Mouse (Mus musculus): ENCODE results near the gene Ankrd36. TPM values are rescaled to one million over a fixed set of nuclear protein-coding genes. Genes with fewer than 3 reads are reported as not detected.
"Not testable (repeated sequence)": the region's sequence is repeated elsewhere in the genome, so short reads cannot be mapped to it uniquely, and the experiment has no call there.

Gene Ankrd36
- polyA plus RNA-seq, 1 experiment from 2014 or later, result not detected

- no peaks in the 10 kb centered on the region for H3K36me3 ChIP-seq (ENCODE audit: poor library complexity, severe bottlenecking)
- no peaks in the 10 kb centered on the region for H3K9me3 ChIP-seq (replicated peaks)
- H3K4me3 ChIP-seq, result no peak overlapping the region
- no peak overlapping the region for H3K4me2 ChIP-seq
- peaks cover 10% of the 10 kb centered on the region for H3K4me1 ChIP-seq
- H3K9ac ChIP-seq, result no peak overlapping the region
- no peak for ATAC-seq
- WGBS, result 86% methylated on average over 5 of the region's 5 CpGs
- no peaks in the 10 kb centered on the region for H3K27me3 ChIP-seq
- no peak overlapping the region for H3K27ac ChIP-seq
Measured at GRCm38 (mm10) chr11:5595792-5596191, 26.3 kb downstream of the Ankrd36 start.

GRCm38 (mm10) chr11:5596756-5597155, 27.3 kb downstream of the Ankrd36 start:
- no peak for ATAC-seq
- no peak overlapping the region for H3K4me2 ChIP-seq
- no peak overlapping the region for H3K27ac ChIP-seq
- H3K36me3 ChIP-seq (ENCODE audit: poor library complexity, severe bottlenecking), result no peaks in the 10 kb centered on the region
- 92% methylated on average over 6 of the region's 6 CpGs for WGBS
- H3K9ac ChIP-seq, result no peak overlapping the region
- H3K4me1 ChIP-seq, result peaks cover 10% of the 10 kb centered on the region
- H3K9me3 ChIP-seq (replicated peaks), result no peaks in the 10 kb centered on the region
- H3K4me3 ChIP-seq, result no peak overlapping the region
- no peaks in the 10 kb centered on the region for H3K27me3 ChIP-seq

GRCm38 (mm10) chr11:5605421-5605820, 35.9 kb downstream of the Ankrd36 start:
- Histone ChIP-seq H3K27ac (no peak overlapping the region), H3K9ac (no peak overlapping the region), H3K4me1 (no peaks in the 10 kb centered on the region), H3K4me3 (no peak overlapping the region), H3K4me2 (no peak overlapping the region), H3K36me3 (ENCODE audit: poor library complexity, severe bottlenecking) (no peaks in the 10 kb centered on the region), H3K9me3 (replicated peaks) (no peaks in the 10 kb centered on the region), H3K27me3 (no peaks in the 10 kb centered on the region)
- 80% methylated on average over 3 of the region's 3 CpGs for WGBS
- no peak for ATAC-seq

DNA sequence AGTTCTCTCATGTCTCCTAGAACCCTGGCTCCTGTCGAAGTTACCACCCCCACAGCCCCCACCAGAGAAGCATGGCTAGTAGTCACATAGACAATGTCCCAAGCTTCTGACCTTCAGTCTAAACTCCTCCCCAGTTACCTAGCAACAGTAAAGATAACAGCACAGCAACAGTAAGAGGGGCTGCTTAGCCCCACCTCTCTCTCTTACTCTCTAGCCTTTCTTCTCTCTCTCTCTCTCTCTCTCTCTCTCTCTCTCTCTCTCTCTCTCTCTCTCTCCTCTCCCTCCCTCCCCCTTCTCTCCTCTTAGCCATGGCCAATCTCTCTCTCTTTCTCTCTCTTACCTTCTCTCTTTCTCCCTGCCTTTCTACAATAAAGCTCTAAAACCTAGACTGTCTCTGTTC, 42.4 kb downstream of the Ankrd36 start:
- H3K4me3 ChIP-seq; H3K4me1 ChIP-seq; H3K9me3 ChIP-seq (replicated peaks); ATAC-seq; H3K9ac ChIP-seq; H3K27ac ChIP-seq; H3K36me3 ChIP-seq (ENCODE audit: poor library complexity, severe bottlenecking); H3K27me3 ChIP-seq; H3K4me2 ChIP-seq: not testable (repeated sequence)
- WGBS, result 85% methylated on average over 1 of the region's 1 CpGs

DNA sequence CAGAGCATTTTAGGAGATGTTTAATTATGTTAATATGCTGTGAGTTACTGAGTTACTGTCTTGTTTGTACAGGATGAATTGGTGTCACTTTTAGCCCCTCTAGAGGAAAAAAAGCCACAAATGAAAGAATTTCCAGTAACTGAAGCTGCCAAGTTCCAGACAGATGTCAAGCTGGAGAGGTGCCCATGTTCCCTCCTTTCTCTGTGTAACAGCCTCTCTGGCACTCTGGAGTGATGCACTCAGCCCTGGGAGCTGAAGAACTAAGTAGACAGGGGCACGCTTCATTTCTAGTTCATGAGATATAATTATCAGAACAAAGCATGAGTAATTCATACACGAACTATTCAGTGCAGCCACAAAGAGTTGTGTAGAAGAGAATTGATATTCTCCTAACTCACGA, 45.0 kb downstream of the Ankrd36 start:
- Histone ChIP-seq H3K4me1 (peaks cover 9% of the 10 kb centered on the region; the same call in 1 of the 2 replicates), H3K9me3 (replicated peaks) (peaks cover 5% of the 10 kb centered on the region; the same call in 1 of the 2 replicates), H3K27ac (no peak overlapping the region), H3K27me3 (no peaks in the 10 kb centered on the region), H3K4me3 (no peak overlapping the region), H3K36me3 (ENCODE audit: poor library complexity, severe bottlenecking) (no peaks in the 10 kb centered on the region), H3K4me2 (no peak overlapping the region), H3K9ac (no peak overlapping the region)
- 69% methylated on average over 3 of the region's 3 CpGs for WGBS
- no peak for ATAC-seq

- Histone ChIP-seq H3K9ac (no peak overlapping the region), H3K27me3 (no peaks in the 10 kb centered on the region), H3K9me3 (replicated peaks) (no peaks in the 10 kb centered on the region), H3K4me2 (no peak overlapping the region), H3K4me3 (no peak overlapping the region), H3K36me3 (ENCODE audit: poor library complexity, severe bottlenecking) (no peaks in the 10 kb centered on the region), H3K27ac (no peak overlapping the region), H3K4me1 (no peaks in the 10 kb centered on the region)
- ATAC-seq, result no peak
- 81% methylated on average over 4 of the region's 4 CpGs for WGBS
Measured at GRCm38 (mm10) chr11:5625101-5625500, 55.6 kb downstream of the Ankrd36 start.

DNA sequence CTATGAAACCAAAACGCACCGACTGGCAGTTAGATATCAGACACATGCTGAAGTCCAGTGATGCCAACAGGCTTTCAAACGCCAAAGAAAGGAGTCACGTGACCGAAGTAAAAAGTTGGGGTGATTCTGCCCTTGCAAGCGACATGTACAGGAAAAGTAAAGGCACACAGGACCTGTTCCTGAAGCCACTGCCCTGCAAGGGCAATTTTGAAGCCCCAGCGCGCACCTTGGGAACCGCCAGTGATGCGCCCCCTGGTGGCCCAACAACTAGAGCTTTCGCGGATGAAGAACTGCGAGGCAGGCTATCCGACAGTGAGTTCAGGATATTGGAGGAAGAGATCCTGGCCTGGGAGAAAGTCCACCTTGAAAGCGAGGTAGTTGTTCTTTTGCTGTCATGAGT, 59.5 kb downstream of the Ankrd36 start:
- no peak overlapping the region for H3K9ac ChIP-seq
- H3K36me3 ChIP-seq (ENCODE audit: poor library complexity, severe bottlenecking), result no peaks in the 10 kb centered on the region
- H3K4me2 ChIP-seq, result no peak overlapping the region
- 23% methylated on average over 15 of the region's 15 CpGs for WGBS
- no peak for ATAC-seq
- no peaks in the 10 kb centered on the region for H3K4me1 ChIP-seq
- H3K27me3 ChIP-seq, result no peaks in the 10 kb centered on the region
- no peak overlapping the region for H3K4me3 ChIP-seq
- H3K9me3 ChIP-seq (replicated peaks), result no peaks in the 10 kb centered on the region
- H3K27ac ChIP-seq, result no peak overlapping the region

DNA sequence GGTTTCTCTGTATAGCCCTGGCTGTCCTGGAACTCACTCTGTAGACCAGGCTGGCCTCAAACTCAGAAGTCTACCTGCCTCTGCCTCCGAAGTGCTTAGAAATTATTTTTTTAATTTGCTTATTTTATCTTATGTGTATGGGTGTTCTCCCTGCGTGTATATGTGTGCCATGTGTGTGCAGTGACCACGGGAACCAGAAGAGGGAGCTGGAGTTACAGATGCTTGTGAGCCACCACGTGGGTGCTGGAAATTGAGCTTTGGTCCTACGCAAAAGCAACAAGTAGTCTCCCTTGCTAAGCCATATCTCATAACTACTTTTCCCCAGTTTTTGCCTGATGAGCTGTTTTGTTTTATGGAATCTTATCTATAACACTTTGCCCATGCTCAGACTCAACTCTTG, 73.6 kb downstream of the Ankrd36 start:
- Histone ChIP-seq H3K4me2 (no peak overlapping the region), H3K27ac (no peak overlapping the region), H3K27me3 (no peaks in the 10 kb centered on the region), H3K36me3 (ENCODE audit: poor library complexity, severe bottlenecking) (no peaks in the 10 kb centered on the region), H3K9me3 (replicated peaks) (no peaks in the 10 kb centered on the region), H3K9ac (no peak overlapping the region), H3K4me1 (no peaks in the 10 kb centered on the region), H3K4me3 (no peak overlapping the region)
- ATAC-seq, result no peak
- 82% methylated on average over 5 of the region's 5 CpGs for WGBS

DNA sequence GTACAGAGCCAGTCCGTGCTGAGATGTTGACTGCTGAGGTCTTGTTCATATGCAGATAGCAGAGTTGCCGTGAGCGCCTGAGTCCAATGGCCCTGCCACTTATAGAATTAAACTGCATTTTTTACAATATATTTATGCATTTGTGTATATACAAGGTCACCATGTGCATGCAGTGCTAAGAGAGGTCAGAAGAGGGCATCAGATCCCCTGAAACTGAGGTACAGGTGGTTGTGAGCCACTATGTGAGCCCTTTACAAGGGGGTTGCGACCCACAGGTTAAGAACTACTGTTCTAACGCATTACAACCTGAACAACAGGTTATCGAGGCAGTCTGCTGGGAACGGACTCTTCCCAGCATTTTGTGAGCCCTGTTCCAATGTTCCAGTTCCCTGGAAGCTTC, 80.8 kb downstream of the Ankrd36 start:
- H3K27me3 ChIP-seq, result no peaks in the 10 kb centered on the region
- no peak for ATAC-seq
- H3K4me3 ChIP-seq, result no peak overlapping the region
- no peak overlapping the region for H3K27ac ChIP-seq
- H3K4me1 ChIP-seq, result no peaks in the 10 kb centered on the region
- no peaks in the 10 kb centered on the region for H3K36me3 ChIP-seq (ENCODE audit: poor library complexity, severe bottlenecking)
- no peaks in the 10 kb centered on the region for H3K9me3 ChIP-seq (replicated peaks)
- 71% methylated on average over 7 of the region's 7 CpGs for WGBS
- H3K4me2 ChIP-seq, result no peak overlapping the region
- no peak overlapping the region for H3K9ac ChIP-seq

DNA sequence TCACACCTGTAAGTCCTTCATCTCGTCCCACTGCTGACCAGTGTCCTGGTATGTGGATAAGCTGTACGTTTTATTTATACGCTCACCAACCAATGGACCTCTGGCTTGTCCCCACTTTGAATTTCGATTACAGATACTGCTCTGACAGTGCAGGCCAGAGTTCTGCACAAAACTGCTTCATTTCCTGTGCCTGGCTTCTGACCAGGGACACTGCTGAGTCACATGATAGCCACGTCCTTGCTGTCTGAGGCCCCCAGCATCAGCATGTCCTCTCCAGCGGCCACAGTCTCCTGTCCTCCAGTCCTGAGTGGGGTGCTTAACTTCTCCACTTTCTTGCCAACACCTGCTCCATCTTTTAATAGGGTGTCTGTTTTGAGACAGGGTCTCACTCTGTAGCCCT, 113.1 kb downstream of the Ankrd36 start:
- no peaks in the 10 kb centered on the region for H3K36me3 ChIP-seq (ENCODE audit: poor library complexity, severe bottlenecking)
- no peak overlapping the region for H3K9ac ChIP-seq
- 77% methylated on average over 6 of the region's 6 CpGs for WGBS
- H3K4me1 ChIP-seq, result no peaks in the 10 kb centered on the region
- H3K27ac ChIP-seq, result no peak overlapping the region
- H3K27me3 ChIP-seq, result no peaks in the 10 kb centered on the region
- no peak overlapping the region for H3K4me3 ChIP-seq
- ATAC-seq, result no peak
- no peaks in the 10 kb centered on the region for H3K9me3 ChIP-seq (replicated peaks)
- H3K4me2 ChIP-seq, result no peak overlapping the region

DNA sequence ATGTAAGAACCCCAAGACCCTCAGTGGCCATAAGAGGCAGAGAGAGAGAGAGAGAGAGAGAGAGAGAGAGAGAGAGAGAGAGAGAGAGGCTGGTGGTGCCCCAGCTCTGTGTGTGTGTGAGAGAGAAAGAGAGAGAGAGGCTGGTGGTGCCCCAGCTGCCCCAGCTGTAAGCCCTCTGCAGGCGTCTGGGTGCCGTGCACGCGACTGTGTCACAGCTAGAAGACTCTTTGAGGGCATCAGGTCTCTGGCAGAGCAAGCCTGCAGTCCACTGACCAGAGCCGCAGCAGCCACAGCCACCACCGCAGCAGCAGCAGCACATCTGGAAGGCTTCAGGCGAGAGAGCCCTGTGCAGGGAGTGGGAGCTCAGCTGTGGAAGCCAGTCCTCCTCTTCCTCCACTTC, 114.8 kb downstream of the Ankrd36 start:
- H3K9me3 ChIP-seq (replicated peaks), result no peaks in the 10 kb centered on the region
- ATAC-seq, result no peak
- no peak overlapping the region for H3K4me3 ChIP-seq
- no peaks in the 10 kb centered on the region for H3K4me1 ChIP-seq
- H3K9ac ChIP-seq, result no peak overlapping the region
- 38% methylated on average over 7 of the region's 7 CpGs for WGBS
- no peaks in the 10 kb centered on the region for H3K27me3 ChIP-seq
- H3K36me3 ChIP-seq (ENCODE audit: poor library complexity, severe bottlenecking), result no peaks in the 10 kb centered on the region
- H3K4me2 ChIP-seq, result no peak overlapping the region
- no peak overlapping the region for H3K27ac ChIP-seq

- WGBS, result 48% methylated on average over 7 of the region's 7 CpGs
- ATAC-seq, result no peak
- H3K4me1 ChIP-seq, result no peaks in the 10 kb centered on the region
Measured at GRCm38 (mm10) chr11:5691775-5692174, 122.3 kb downstream of the Ankrd36 start.

GRCm38 (mm10) chr11:5700808-5701207, 131.3 kb downstream of the Ankrd36 start:
- H3K36me3 ChIP-seq (ENCODE audit: poor library complexity, severe bottlenecking), result peaks cover 24% of the 10 kb centered on the region
- no peak for ATAC-seq
- no peak overlapping the region for H3K9ac ChIP-seq
- H3K4me2 ChIP-seq, result no peak overlapping the region
- no peaks in the 10 kb centered on the region for H3K9me3 ChIP-seq (replicated peaks)
- H3K27me3 ChIP-seq, result no peaks in the 10 kb centered on the region
- H3K4me1 ChIP-seq, result peaks cover 6% of the 10 kb centered on the region
- WGBS, result 92% methylated on average over 7 of the region's 7 CpGs
- H3K27ac ChIP-seq, result no peak overlapping the region
- no peak overlapping the region for H3K4me3 ChIP-seq

More at GRCm38 (mm10) chr11:5691775-5692174, 122.3 kb downstream of the Ankrd36 start:
- H3K4me2 ChIP-seq, result no peak overlapping the region
- no peak overlapping the region for H3K27ac ChIP-seq
- no peak overlapping the region for H3K9ac ChIP-seq
- H3K27me3 ChIP-seq, result no peaks in the 10 kb centered on the region
- no peaks in the 10 kb centered on the region for H3K36me3 ChIP-seq (ENCODE audit: poor library complexity, severe bottlenecking)
- H3K9me3 ChIP-seq (replicated peaks), result no peaks in the 10 kb centered on the region; the same call in 1 of the 2 replicates
- H3K4me3 ChIP-seq, result no peak overlapping the region

Measured in forebrain, embryonic 13.5 days (tissue).